Mouse (Mus musculus) CD8-positive naive resting alpha-beta T cell, adult 2 months (primary cell): Measurements from ENCODE around the gene Pex26.
A peak's percentile ranks its signal among the peaks of the same experiment; 100 is the strongest.

Source experiments
- DNase-seq, 2 experiments: peaks; one replicate each; pipeline ENCODE4 v3.0.0; 2022; ENCODE audit warnings: low read depth in 2 of 2, low spot score in 2 of 2

Gene Pex26

DNA sequence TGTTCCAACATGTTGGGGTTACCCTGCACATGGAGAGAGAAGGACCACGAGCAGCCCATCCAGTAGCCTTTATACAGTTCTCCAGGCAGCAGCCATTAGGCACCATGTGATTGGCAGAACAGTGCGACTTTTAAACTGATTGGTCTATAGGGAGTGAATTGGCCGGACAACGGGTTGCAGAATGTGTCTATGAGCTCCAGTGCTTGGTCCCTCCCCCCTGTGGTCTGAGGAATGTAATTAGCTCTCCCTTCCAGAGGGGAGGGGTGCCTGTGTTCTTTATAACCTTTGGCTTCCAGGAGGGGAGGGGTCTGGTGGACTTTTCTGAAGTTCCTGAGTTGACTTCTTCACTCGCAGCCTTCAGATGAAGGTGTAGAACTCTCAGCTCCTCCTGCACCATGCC, 18.6 kb downstream of the Pex26 start:
- no peak for DNase-seq

DNA sequence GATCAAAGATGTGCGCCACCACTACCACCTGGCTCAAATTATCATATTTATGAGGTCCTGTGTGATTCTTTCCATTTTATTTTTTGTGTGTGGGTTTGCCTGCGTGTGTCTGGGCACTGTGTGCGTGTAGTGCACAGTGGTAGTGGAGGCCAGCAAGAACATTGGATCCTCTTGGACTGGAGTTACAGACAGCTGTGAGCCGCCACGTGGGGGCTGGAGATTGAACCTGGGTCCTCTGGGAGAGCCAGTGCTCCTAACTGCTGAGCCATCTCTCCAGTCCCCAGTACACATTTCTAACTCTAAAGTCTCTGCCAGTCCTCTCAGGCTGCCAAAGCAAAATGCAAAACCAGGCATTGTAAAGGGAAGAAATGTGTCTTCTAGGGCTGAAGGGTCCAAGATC, 23.0 kb downstream of the Pex26 start:
- DNase-seq, result no peak

DNA sequence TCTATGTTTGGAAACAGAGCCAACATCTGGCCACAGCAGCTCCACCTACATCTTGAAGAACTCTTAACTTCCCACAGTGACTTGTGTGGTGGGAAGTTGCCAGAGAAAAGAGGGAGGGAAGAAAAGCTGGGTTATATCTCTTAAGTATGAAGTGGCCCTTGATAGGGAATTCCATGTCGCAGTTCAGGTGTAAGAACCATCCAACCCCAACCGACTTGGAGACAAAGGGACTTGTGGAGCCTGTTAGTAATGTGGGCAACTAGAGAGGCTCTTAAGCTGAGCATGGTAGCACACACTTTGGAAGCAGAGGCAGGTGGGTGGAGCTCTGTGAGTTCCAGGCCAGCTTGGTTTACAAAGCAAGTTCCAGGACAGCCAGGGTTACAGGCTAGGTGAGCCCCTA, 26.1 kb downstream of the Pex26 start:
- DNase-seq, result no peak

DNA sequence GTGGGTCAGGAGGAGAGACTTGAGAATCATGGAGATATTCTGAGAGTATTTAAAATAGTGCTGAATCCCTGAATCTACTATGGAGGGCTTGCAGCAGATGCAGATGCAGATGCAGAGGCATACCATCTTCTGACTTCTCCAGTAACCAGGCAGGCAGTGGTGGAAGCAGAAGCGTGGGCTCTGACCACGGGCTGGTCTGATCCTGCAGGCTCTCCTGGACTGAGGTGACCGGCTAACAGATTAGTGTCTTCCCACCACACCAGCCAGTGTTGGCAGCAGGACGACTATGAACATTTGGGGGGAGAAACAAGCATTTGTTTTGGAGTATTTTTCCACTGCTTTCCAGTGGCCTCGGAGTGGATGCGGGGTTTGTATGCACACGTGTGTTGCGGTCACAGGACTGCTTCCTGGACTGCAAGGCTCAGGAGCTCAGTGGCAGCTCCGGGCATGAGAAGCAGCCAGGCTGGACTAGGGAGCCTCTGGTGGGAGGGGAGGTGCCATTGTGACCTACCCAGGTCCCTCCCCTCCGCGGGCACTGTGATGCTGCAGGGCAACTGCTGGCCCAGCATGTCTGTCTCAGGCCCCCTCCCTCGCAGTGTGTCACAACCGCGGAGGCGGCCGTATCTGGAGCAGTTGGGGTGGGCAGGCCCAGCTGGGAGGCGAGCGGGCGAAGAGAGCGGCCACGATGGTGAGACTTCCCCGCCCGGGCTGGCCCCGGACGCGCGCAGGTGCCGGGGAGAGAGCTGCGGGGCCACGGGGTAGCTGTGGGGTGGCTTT, 26.9 kb downstream of the Pex26 start, which contains the start of gene Tuba8:
Gene Tuba8, plus strand, starts transcription at position 548 of the 777 bp plus-strand sequence.
- peak; percentile 12 to 16 for DNase-seq

DNA sequence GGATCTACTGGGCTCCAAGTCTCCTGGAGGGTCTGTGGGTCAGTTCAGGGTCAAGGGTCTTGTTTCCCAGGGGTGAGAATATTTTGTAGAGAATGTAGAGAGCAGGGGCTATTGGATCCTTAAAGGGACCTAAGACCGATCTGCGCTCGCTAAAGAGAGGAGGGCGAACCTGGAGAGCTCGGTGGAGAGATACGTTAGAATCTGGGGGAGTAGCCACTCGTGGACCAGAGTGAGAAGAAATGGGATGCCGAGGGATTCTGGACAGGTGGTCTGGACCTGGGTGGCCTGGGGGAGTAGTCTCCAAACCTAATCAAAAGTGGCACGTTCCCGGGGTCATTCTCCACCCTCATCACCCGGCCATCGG, 27.4 kb downstream of the Pex26 start:
- DNase-seq, result no peak

DNA sequence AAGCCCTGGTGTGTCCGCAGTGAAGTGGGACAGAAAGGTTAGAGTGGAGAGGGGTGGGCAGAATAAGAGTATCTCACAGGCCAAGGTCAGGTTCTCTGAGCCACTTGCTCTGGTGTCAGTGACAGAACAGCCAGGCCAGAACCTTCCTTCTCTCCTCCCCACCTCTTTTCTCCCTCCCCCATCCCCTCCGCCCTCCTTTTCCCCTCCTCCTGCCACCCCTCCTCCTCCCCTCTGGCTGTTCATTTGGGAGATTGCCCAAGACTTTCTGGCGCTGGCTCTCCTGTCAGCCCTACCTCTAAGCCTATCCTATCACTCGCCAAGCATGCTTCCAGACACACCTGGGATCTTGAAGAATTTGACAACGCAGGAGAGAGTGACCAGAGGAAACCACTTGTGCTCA, 28.3 kb downstream of the Pex26 start:
- DNase-seq, result no peak

DNA sequence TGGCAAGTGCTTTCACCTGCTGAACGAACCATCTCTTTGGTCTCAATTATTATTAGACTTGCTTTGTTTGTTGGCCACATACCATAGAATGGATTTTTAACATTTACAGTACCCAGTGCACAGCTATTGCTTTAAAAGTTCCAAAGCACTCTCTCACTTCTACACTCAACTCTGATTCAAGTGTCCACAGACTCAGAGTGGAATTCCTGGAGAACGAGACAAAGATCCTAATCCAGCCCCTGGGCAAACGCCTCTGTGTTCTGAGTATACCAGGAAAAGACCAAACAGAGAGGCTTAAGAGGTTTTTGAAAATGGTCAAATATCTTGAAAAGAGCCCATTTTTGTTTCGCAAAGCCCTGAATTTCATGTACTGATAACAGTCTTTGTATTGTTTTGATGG, 29.5 kb downstream of the Pex26 start:
- DNase-seq, result no peak

DNA sequence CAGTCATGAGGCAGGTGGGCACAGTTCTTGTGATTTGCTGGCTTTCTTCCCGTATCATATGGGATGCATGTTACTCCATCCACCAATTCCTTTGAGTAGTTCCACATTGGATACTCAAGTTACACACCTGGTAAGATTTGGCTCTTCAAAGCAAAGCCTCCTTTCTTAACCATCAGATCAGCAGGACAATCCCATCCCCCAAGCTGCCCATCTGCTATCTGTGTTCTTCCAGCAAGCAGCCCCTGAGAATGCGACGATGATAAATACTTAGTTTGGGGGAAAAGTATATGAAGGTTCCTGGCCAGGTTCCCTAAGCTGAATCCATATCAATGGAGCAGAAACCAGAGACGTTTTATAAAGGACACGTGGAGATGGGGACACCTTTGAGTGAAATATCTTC, 30.8 kb downstream of the Pex26 start:
- no peak for DNase-seq

DNA sequence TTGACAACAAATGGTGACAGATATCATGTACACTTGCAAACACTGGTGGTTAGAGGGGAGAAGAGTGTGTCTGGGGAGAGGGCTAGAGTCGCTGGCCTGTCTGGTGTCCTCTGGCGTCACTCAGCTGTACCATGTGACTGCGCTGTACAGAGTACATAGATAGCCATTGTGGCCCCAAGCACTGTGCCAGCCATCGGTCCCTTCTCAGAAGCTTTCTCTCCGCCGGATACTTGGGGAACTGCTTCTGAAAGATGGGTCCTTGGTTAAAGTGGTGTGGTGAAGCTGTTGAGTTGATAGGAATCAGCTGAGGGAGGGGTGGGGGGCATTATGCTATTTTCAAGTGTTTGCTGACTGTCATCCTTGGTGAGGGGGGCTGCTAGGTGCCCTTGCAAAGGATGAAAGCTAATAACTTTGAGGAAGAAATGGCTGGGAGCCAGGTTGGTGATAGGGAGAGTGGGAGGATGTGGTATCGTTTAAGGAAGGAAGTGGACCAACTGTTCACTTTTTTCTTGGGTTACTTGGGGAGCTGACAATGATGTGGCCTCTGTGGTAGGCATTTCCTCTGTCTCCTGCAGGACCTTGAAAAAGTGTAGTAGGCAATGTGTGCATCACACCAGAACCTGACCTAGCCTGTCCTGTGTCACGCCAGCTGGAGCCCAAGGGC, 31.3 kb downstream of the Pex26 start:
- peak in 1 of 2 experiments; percentile 11 for DNase-seq

DNA sequence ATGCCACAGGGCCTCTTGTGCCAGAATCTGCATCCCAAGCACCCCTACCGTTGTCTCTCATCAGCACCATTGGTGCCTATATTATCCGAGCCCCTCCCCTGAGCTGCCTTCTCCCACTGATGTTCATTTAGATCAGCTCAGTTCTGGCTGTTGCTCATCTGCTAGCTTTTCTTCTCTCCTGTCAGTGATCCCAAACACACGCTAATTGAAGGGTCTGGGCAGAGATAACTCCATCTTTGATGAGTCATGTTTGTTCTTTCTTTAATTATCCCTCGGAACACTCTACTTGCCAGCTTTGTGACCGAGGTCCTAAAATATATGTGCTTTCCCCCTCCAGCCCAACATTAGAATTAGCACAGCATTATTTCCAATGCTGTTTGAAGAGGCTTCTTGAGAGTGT, 31.9 kb downstream of the Pex26 start:
- no peak for DNase-seq

DNA sequence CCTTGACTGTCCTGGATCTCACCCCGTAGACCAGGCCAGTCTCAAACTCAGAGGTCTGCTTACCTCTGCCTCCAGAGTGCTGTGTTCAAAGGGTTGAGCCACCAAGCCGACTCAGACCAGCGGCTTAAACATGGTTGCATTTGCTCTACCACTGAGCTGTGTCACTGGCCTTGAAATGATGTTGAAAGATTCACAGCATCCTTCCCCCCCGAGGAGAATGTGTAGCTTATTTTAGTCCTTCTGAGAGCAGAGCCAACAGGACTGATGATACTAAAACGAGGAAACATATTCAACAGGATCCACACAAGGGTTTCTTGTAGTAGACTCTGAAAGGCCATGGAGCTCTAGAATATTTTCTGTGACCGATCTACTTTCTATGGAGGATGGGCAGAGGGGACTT, 32.4 kb downstream of the Pex26 start:
- no peak for DNase-seq

DNA sequence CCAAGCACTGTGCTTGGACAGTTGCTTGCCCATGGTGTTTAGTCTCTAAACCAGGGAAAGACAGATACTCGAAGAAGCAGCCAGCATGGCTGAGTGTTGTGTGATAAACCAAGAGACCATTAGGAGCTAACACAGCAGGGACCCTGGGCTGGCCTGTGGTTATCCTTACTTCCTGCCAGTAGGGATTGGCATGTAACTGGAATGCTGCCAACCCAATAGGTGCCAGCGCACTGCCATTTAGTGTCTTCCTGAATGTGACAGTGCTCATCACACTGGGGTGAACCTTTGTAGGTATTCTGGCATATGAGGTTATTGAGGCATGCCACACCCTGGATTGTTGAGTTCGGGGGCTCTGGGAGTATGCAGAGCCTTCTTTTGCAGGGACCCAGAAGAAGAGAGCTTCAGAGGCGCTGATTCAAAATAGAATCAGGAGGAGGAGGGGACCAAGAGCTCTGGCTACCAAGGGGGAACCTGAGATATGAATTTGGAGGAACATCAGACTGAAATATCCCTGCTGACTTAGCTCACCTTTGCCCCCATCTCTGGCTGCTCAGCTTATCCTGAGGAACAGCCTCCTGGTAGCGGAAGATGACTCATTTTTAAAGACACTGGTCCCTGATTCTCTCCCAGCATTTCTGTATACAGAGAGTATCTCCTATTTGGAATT, 33.3 kb downstream of the Pex26 start:
- DNase-seq, result no peak

DNA sequence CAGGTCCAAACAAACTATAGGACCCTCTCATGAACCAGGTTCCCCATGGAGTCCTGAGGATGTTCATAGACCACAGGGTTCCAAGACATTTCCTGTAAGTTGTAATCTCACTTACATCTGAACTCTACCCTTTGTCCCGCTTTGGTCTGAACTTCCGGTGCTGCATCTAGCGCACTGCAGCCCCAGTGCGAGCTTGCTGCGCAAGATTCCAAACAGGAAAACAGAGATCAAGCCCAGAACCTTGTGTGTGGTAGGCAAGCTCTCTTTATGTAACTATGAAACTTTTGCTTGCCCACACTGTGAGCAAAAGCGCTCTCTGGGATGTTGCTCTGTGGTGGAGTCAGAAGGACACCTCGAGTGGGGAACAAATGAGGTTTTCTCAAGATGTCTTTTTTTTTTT, 34.5 kb downstream of the Pex26 start:
- peak in 1 of 2 experiments; percentile 25 for DNase-seq

DNA sequence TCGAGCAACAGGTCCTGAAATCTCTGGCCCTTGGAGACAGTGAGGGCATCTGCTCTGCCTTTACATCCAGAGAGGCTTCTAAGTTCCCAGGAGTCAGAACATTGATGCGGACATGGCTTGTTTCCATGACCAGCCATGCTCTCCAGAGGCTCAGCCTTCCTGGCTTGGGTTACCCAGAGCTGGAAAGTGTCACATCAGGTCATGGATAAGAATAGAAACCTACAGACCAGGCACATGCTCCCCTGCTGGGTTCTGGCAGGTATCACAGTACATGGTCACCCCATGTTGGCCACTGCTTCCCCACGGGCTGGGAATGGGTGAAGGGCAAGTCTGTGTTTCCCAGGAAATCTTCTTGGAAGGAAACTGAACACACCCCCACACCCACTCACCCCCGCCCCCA, 35.9 kb downstream of the Pex26 start:
- no peak for DNase-seq

DNA sequence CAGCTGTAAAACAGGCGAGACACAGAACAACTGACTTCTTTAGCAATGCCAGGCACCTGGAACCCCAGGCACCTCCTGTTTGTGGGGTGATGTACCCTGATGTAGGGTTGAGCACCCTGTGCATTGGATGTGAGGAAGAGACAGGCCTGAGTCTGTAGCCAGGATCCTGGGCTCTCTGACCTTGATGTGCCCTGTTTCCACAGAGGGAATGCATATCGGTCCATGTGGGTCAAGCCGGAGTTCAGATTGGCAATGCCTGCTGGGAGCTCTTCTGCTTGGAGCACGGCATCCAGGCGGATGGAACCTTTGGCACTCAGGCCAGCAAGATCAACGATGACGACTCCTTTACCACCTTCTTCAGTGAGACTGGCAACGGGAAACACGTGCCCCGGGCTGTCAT, 36.7 kb downstream of the Pex26 start:
- no peak for DNase-seq

DNA sequence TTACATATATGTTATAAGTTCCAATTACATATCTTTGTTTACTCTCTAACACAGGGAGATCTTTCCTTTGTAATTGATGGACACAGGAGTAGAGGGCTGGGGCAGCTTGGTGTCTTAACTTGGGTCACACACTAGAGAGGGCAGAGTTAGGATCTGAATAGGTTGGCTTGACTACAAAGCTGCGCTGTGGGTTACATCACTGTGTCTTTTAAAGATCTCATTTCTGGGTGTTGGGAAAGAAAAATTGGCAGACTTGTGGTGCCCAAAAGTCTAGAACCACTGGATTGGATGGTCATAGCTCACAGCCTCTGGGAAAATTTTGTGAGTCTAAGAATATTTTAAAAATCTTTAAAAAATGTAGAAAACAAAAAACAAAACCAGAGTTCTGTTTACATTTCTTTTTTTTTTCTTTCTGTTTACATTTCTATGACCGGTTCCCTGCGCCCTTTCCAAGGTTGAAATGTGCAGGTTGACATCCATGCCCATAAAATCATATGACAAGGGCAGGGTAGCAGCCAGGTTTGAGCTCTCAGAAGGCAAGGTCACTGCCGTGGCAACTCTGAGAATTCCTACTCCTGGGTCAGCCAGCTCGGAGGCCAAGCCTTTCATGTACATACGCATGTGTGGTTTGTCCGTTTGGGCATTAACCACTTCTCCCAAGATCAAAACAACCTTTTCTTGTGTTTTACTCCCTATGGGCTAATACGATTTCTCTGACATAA, 38.6 kb downstream of the Pex26 start:
- DNase-seq, result no peak

DNA sequence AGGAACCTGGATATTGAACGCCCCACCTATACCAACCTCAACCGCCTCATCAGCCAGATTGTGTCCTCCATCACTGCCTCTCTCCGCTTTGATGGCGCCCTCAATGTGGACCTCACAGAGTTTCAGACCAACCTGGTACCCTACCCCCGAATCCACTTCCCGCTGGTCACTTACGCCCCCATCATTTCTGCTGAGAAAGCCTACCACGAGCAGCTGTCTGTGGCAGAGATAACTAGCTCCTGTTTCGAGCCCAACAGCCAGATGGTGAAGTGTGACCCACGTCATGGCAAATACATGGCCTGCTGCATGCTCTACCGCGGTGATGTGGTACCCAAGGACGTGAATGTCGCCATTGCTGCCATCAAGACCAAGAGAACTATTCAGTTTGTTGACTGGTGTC, 39.5 kb downstream of the Pex26 start:
- DNase-seq, result no peak

DNA sequence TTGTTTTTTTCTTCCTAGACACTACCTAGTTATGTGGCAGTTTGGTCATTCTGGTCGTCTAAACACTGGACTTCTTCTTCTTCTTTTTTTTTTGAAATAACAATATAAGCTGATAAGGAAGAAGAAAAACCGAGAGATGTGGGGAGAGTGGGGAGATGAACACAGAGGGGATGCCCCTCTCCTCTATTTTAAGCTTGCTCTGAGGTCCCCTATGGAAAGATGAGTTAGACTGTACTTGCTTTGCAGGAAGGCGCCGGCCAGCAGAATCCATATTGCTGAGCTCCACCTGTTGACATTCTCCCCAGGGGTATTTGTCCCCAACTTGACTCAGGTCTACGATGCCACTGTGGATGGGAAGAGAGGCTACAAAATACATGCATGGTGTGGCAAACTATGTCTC, 40.6 kb downstream of the Pex26 start:
- DNase-seq, result no peak

DNA sequence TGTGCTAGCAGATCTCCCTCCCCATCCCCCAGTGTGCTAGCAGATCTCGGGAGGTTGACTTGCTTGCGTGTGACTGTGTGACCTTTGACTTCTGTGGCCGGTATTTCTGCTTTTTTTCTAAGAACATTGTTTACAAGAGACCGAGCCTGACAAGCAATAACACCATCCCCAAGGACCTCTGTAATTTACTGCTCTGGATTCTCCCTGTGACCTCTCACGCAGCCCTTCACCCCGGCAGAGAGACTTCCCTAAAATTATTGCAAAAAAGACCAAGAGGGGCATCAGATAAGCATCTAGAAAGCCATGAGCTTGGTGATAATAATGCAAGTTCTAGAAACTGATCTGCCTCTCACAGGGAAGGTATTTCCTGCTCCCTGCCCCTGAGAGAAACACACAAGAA, 41.5 kb downstream of the Pex26 start:
- no peak for DNase-seq

DNA sequence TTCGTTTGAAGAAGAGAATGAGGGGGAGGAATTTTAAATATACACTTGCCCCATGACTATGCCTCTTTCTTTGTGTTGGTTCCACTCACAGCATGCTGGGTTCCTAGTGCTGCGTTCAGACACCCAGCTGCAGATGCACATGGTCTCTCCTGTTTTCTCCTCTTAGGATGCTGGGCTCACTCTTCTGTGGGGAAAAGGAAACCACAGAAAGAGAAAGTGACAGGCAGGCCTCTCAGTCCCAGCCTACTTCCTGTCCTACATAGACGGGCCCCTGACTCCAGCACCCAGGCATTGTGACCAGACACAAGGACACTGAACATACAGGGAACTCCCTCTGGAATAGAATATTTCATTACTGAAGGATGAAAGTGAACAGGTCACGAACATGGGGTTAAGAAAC, 42.6 kb downstream of the Pex26 start:
- DNase-seq, result no peak

DNA sequence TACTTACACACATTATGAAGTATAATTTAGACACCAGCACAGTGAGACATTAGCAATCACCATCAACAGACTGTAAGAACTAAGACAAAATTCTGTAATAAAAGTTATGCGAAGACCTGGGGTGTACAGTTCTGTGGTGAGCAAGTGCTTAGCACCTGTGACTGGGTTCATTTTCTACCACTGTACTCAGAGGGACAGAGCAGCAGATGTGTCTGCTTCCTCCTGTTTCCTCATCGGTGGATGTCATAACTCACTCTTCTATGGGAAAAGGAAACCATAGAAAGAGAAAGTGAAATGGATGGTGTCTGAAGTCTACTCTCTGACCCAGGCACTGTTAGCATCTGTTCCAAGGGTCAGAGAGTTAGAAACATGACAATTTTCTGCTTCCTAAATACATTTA, 43.3 kb downstream of the Pex26 start:
- DNase-seq, result no peak

DNA sequence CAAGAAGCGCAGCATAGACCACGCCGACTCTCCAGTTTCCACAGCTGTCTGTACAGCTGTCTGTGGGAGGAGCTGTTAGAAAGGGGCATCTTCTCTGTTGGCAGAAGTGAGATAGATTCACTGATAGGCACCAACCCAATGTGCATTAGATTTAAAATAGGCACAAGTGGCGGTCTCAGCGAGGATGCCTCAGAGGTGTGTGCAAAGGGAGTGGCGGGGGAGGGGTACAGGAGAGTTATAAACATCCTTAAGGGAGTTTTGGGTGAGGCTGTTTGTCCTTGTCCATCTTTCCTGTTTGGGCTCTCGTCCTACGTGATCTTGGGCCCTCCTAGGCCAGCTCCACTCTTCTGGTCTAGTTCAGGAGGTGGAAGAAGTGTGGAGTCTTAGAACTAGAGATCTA, 45.0 kb downstream of the Pex26 start:
- DNase-seq, result no peak
